Mouse (Mus musculus): ENCODE results near the gene Alg9. TPM values are rescaled to one million over a fixed set of nuclear protein-coding genes. Genes with fewer than 3 reads are reported as not detected.

Alg9 gene
- polyA plus RNA-seq, 1 experiment from 2014 or later: 39.0 TPM

- Histone ChIP-seq H3K4me2 (no peak overlapping the region), H3K9me3 (no peaks in the 10 kb centered on the region), H3K4me1 (replicated peaks) (no peaks in the 10 kb centered on the region), H3K27me3 (no peaks in the 10 kb centered on the region), H3K27ac (no peak overlapping the region), H3K36me3 (peaks cover 78% of the 10 kb centered on the region), H3K9ac (replicated peaks) (no peak overlapping the region), H3K4me3 (replicated peaks) (no peak overlapping the region)
- WGBS: 82% methylated on average over 5 of the region's 5 CpGs
- ATAC-seq (ENCODE audit: insufficient number of reproducible peaks, insufficient read depth, low FRiP score, low TSS enrichment, low read depth): no peak
Measured at GRCm38 (mm10) chr9:50798368-50798767, 23.5 kb downstream of the Alg9 start.

DNA sequence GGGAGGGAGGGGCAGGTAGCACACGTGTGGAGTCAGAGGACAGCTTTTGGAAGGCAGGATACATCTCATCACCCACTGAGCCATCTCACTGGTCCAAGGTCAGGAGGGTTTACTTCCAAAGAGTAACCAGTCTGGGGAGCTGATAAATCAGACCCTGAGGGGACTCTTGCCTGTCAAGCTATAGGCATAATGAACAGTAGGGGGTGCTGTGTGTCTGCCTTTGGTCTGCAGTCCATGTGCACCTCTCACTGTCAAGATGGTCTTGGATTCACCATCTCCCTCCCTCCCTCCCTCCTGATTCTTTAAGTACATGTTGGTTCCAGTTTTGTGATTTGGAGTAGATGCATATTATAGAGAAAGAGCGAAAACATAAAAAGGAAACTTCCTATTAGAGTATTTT, 26.2 kb downstream of the Alg9 start:
- no peak for ATAC-seq (ENCODE audit: insufficient number of reproducible peaks, insufficient read depth, low FRiP score, low TSS enrichment, low read depth)
- H3K9me3 ChIP-seq: no peaks in the 10 kb centered on the region
- no peak overlapping the region for H3K9ac ChIP-seq (replicated peaks)
- peaks cover 86% of the 10 kb centered on the region for H3K36me3 ChIP-seq
- no peak overlapping the region for H3K4me3 ChIP-seq (replicated peaks)
- 65% methylated on average over 2 of the region's 2 CpGs for WGBS
- H3K4me1 ChIP-seq (replicated peaks): no peaks in the 10 kb centered on the region
- H3K4me2 ChIP-seq: no peak overlapping the region
- H3K27me3 ChIP-seq: no peaks in the 10 kb centered on the region
- no peak overlapping the region for H3K27ac ChIP-seq

DNA sequence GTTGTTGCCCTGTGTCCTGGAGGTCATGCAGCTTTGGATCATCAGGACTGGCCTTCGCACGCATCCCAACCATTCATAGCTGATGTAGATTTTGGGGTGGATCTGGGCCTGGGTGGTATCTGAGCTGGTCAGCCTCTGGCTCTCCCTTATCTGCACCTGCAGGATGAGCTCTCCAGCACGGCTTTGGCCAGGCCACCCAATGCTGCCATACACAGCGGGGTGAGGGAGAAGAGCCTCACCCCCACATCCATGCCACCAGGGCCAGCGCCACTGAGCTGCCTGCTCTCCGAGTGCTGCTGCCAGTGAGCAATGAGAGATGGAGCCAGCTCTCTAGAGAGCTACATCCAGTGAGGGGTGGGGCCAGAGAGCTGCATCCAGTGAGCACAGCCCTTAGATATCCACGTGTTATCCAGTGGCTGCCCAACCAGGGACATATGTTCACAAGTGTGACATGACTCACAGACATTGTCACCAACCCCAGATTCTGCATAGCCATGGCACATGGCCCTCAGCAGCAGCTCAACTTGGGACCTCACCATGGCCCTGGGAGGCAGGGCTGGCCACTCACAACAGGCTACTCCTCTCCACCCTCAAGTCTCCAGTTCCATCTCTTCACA, 28.3 kb downstream of the Alg9 start:
- H3K4me3 ChIP-seq (replicated peaks): no peak overlapping the region
- peaks cover 93% of the 10 kb centered on the region for H3K36me3 ChIP-seq
- no peaks in the 10 kb centered on the region for H3K4me1 ChIP-seq (replicated peaks)
- no peaks in the 10 kb centered on the region for H3K27me3 ChIP-seq
- H3K4me2 ChIP-seq: no peak overlapping the region
- no peaks in the 10 kb centered on the region for H3K9me3 ChIP-seq
- WGBS: 82% methylated on average over 7 of the region's 7 CpGs
- H3K27ac ChIP-seq: no peak overlapping the region
- no peak overlapping the region for H3K9ac ChIP-seq (replicated peaks)
- no peak for ATAC-seq (ENCODE audit: insufficient number of reproducible peaks, insufficient read depth, low FRiP score, low TSS enrichment, low read depth)

- no peaks in the 10 kb centered on the region for H3K9me3 ChIP-seq
- H3K27me3 ChIP-seq: no peaks in the 10 kb centered on the region
- H3K9ac ChIP-seq (replicated peaks): no peak overlapping the region
- 87% methylated on average over 6 of the region's 6 CpGs for WGBS
- H3K27ac ChIP-seq: no peak overlapping the region
- H3K36me3 ChIP-seq: peaks cover 92% of the 10 kb centered on the region
- no peak overlapping the region for H3K4me3 ChIP-seq (replicated peaks)
- no peaks in the 10 kb centered on the region for H3K4me1 ChIP-seq (replicated peaks)
- no peak overlapping the region for H3K4me2 ChIP-seq
- ATAC-seq (ENCODE audit: insufficient number of reproducible peaks, insufficient read depth, low FRiP score, low TSS enrichment, low read depth): no peak
Measured at GRCm38 (mm10) chr9:50808471-50808870, 33.7 kb downstream of the Alg9 start.

DNA sequence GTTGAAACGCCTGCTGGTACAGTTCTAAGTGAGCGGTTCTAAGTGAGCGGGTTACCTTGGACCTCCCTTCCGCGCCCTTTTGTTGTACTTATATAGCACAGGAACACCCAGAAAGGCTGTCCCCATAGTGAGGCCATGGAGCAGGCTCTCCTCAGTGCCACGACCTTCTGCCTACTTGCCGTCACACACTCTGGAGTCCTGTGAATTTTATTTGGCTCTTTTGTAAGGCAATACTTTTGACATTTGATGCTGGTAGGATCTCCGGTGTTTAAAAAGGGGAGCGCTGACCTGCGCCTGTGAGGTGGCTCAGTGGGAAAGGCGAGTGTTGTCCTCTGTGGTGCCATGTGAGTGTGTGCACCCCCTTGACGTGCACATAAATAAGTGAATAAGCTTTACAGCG, 34.3 kb downstream of the Alg9 start:
- peaks cover 92% of the 10 kb centered on the region for H3K36me3 ChIP-seq

GRCm38 (mm10) chr9:50811187-50811586, 36.4 kb downstream of the Alg9 start:
- no peak overlapping the region for H3K4me2 ChIP-seq
- no peaks in the 10 kb centered on the region for H3K4me1 ChIP-seq (replicated peaks)
- ATAC-seq (ENCODE audit: insufficient number of reproducible peaks, insufficient read depth, low FRiP score, low TSS enrichment, low read depth): no peak
- H3K9ac ChIP-seq (replicated peaks): no peak overlapping the region
- peaks cover 83% of the 10 kb centered on the region for H3K36me3 ChIP-seq
- no peak overlapping the region for H3K4me3 ChIP-seq (replicated peaks)
- H3K27ac ChIP-seq: no peak overlapping the region
- no peaks in the 10 kb centered on the region for H3K9me3 ChIP-seq
- H3K27me3 ChIP-seq: no peaks in the 10 kb centered on the region
- 97% methylated on average over 7 of the region's 7 CpGs for WGBS

More for the DNA sequence above, 34.3 kb downstream of the Alg9 start:
- Histone ChIP-seq H3K4me2 (no peak overlapping the region), H3K9me3 (no peaks in the 10 kb centered on the region), H3K4me3 (replicated peaks) (no peak overlapping the region), H3K4me1 (replicated peaks) (no peaks in the 10 kb centered on the region), H3K27ac (no peak overlapping the region), H3K9ac (replicated peaks) (no peak overlapping the region), H3K27me3 (no peaks in the 10 kb centered on the region)
- ATAC-seq (ENCODE audit: insufficient number of reproducible peaks, insufficient read depth, low FRiP score, low TSS enrichment, low read depth): no peak
- WGBS: 86% methylated on average over 13 of the region's 13 CpGs

DNA sequence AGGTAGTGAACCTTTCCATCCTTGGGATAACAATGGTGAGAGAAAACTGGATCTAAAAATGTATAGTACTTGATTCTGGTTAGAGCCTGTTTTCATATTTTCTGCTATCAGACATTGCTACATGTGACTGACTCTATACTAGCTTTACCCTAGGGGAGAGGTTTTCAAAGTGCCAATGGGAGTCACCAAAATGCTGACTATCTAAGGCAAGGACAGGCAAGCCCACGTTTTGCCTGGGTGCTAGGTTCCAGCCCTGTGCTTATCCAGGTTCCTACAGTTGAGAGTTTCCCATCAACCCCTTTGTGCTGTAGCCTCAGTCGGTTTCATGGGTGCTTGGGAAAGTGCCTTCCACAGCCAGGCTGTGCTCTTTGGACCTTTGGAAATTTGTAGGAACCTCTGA, 36.9 kb downstream of the Alg9 start:
- H3K9ac ChIP-seq (replicated peaks): no peak overlapping the region
- H3K27ac ChIP-seq: no peak overlapping the region
- H3K36me3 ChIP-seq: peaks cover 83% of the 10 kb centered on the region
- H3K4me3 ChIP-seq (replicated peaks): no peak overlapping the region
- no peaks in the 10 kb centered on the region for H3K9me3 ChIP-seq
- ATAC-seq (ENCODE audit: insufficient number of reproducible peaks, insufficient read depth, low FRiP score, low TSS enrichment, low read depth): no peak
- no peak overlapping the region for H3K4me2 ChIP-seq
- no peaks in the 10 kb centered on the region for H3K4me1 ChIP-seq (replicated peaks)
- WGBS: 71% methylated on average over 2 of the region's 2 CpGs
- no peaks in the 10 kb centered on the region for H3K27me3 ChIP-seq

- Histone ChIP-seq H3K4me2 (no peak overlapping the region), H3K9me3 (no peaks in the 10 kb centered on the region), H3K4me1 (replicated peaks) (no peaks in the 10 kb centered on the region), H3K27ac (no peak overlapping the region), H3K27me3 (no peaks in the 10 kb centered on the region), H3K9ac (replicated peaks) (no peak overlapping the region), H3K36me3 (peaks cover 77% of the 10 kb centered on the region), H3K4me3 (replicated peaks) (no peak overlapping the region)
- no peak for ATAC-seq (ENCODE audit: insufficient number of reproducible peaks, insufficient read depth, low FRiP score, low TSS enrichment, low read depth)
- 93% methylated on average over 5 of the region's 5 CpGs for WGBS
Measured at GRCm38 (mm10) chr9:50813796-50814195, 39.0 kb downstream of the Alg9 start.

DNA sequence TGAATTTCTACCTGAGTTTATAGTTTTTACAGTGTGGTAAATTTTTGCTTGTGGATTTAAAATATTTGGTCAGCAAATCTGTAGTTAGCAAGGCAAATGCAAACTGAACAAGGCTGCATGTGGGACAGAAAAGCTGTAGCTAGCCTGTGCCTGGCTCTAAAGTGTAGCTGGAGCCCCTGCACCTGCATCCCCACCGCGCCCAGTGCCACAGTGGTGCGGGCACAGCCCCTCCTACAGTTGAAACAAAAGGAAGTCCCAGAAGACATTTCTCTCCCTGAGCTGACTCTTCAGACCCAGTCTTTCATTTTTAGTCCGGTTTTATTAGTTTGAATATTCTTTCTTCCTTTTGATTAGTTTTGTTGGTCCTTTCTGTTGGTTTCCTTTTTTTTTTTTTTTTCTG, 40.8 kb downstream of the Alg9 start:
- no peaks in the 10 kb centered on the region for H3K4me1 ChIP-seq (replicated peaks)
- WGBS: 100% methylated on average over 4 of the region's 4 CpGs
- no peak overlapping the region for H3K27ac ChIP-seq
- H3K4me2 ChIP-seq: no peak overlapping the region
- no peaks in the 10 kb centered on the region for H3K27me3 ChIP-seq
- H3K4me3 ChIP-seq (replicated peaks): no peak overlapping the region
- peaks cover 69% of the 10 kb centered on the region for H3K36me3 ChIP-seq
- no peaks in the 10 kb centered on the region for H3K9me3 ChIP-seq
- ATAC-seq (ENCODE audit: insufficient number of reproducible peaks, insufficient read depth, low FRiP score, low TSS enrichment, low read depth): no peak
- H3K9ac ChIP-seq (replicated peaks): no peak overlapping the region

DNA sequence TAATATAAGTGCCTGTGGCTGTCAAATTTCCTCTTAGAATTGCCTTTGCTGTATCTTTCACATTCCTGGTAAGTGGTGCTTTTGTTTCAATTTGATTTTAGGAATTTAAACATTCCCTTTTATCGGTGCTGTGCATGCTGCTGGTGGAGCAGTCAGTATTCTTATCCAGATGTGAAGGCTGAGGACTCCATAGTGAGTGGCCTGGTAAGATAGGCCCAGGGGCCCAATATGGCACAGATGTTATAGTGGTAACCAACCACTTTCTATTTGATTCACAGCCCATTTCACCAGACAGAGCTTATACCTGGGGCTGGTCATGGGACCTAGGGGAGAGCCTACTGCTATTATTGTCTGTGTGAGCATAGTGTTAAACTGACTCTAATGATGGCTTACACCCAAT, 41.7 kb downstream of the Alg9 start:
- Histone ChIP-seq H3K4me2 (no peak overlapping the region), H3K27me3 (no peaks in the 10 kb centered on the region), H3K4me3 (replicated peaks) (no peak overlapping the region), H3K27ac (no peak overlapping the region), H3K4me1 (replicated peaks) (no peaks in the 10 kb centered on the region), H3K9me3 (no peaks in the 10 kb centered on the region), H3K9ac (replicated peaks) (no peak overlapping the region), H3K36me3 (peaks cover 69% of the 10 kb centered on the region)
- ATAC-seq (ENCODE audit: insufficient number of reproducible peaks, insufficient read depth, low FRiP score, low TSS enrichment, low read depth): no peak
- 92% methylated on average over 1 of the region's 1 CpGs for WGBS

- no peak for ATAC-seq (ENCODE audit: insufficient number of reproducible peaks, insufficient read depth, low FRiP score, low TSS enrichment, low read depth)
- no peak overlapping the region for H3K4me2 ChIP-seq
- H3K36me3 ChIP-seq: peaks cover 71% of the 10 kb centered on the region
- H3K4me3 ChIP-seq (replicated peaks): no peak overlapping the region
- 93% methylated on average over 6 of the region's 6 CpGs for WGBS
- H3K9ac ChIP-seq (replicated peaks): no peak overlapping the region
- no peaks in the 10 kb centered on the region for H3K9me3 ChIP-seq
- no peaks in the 10 kb centered on the region for H3K27me3 ChIP-seq
- no peaks in the 10 kb centered on the region for H3K4me1 ChIP-seq (replicated peaks)
- H3K27ac ChIP-seq: no peak overlapping the region
Measured at GRCm38 (mm10) chr9:50818050-50818449, 43.2 kb downstream of the Alg9 start.

DNA sequence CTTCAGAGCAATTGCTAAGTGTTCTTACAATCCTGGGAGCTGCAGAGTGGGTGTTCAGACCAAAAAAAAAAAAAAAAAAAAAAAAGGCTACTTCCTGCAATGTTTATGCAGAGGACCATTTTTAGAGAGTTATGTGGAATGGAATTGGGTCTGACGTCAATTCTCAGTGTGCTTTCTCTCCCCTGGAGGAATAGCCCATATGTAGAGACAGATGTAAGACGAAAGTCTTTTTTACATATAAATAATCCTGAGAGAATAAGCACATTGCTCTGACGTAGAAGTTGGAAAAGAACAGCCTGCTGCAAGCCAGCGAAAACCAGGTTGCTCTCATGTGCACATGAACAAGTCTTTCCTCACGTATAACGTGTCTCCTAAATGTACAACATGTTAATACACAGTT, 44.9 kb downstream of the Alg9 start:
- Histone ChIP-seq H3K36me3 (peaks cover 68% of the 10 kb centered on the region), H3K4me3 (replicated peaks) (no peak overlapping the region), H3K9ac (replicated peaks) (no peak overlapping the region), H3K4me1 (replicated peaks) (no peaks in the 10 kb centered on the region), H3K27me3 (no peaks in the 10 kb centered on the region), H3K27ac (no peak overlapping the region), H3K4me2 (no peak overlapping the region), H3K9me3 (no peaks in the 10 kb centered on the region)
- no peak for ATAC-seq (ENCODE audit: insufficient number of reproducible peaks, insufficient read depth, low FRiP score, low TSS enrichment, low read depth)
- 94% methylated on average over 6 of the region's 6 CpGs for WGBS
